Mouse (Mus musculus) mouse trophoblast stem cell (cell line): ENCODE results near the gene Ccr4.
"Not testable (repeated sequence)": the region's sequence is repeated elsewhere in the genome, so short reads cannot be mapped to it uniquely, and the experiment has no call there.

Source experiments
- in situ Hi-C, 2 experiments: fragments of 300-500 bp; cut with MseI, MboI; formaldehyde crosslinking; loops; 2 replicates in 1 of 2; 3 replicates in 1 of 2; pipeline ENCODE4 v1.15.1; 2025

Ccr4 gene

GRCm38 (mm10) chr9:114522501-114522900 is 17.8 kb upstream of the Ccr4 start:
- in situ Hi-C loops: no loop called here

DNA sequence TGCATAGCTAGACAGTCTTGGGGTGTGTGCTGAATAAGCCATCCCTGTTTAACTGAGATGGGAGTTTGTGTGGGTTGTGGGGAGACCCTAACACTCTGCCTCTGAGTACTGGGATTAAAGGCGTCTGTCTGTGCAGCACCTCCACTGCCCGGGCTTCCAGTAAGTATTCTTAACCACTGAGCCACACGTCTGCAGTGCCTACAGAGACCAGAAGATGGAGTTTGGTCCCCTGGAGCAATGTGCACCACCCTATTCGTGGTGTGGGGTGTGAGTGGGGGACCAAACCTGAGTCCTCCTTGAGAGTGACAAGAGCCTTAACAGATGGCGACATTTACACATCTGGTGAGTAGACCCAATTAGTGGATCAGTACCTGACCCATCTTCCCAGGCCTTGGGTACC is 17.3 kb upstream of the Ccr4 start:
- in situ Hi-C loops: no loop called here

- in situ Hi-C loops: not testable (repeated sequence)
Measured at GRCm38 (mm10) chr9:114520529-114520928, 15.8 kb upstream of the Ccr4 start.

- in situ Hi-C loops: no loop called here
Measured at GRCm38 (mm10) chr9:114518812-114519477, 14.2 kb upstream of the Ccr4 start.

DNA sequence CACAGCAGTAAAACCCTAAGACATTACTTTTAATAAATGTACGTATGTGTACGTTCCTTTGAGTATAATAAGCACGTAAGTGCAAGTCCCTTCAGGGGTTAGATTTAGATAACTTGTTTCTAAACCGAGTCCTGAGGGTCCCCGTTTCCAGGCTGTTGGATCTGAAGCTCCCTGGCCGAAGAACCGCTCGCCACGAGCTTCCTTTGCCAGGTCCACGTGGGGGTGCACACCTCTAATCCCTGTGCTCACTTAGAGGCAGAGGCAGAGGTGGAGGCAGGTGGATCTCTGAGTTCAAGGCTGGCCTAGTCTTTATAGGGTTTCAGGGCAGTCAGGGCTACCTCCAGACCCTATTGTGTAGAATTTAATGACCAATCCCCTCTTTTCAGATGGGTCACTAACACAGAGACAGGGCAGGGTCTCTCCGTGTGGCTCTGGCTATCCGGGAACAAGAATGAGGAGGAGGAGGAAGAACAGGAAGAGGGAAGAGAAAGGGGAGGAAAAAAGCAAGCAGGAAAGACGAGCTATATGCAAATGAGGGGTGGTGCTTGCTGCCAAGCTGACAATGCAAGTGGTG is 13.3 kb upstream of the Ccr4 start:
- in situ Hi-C loops: no loop called here

DNA sequence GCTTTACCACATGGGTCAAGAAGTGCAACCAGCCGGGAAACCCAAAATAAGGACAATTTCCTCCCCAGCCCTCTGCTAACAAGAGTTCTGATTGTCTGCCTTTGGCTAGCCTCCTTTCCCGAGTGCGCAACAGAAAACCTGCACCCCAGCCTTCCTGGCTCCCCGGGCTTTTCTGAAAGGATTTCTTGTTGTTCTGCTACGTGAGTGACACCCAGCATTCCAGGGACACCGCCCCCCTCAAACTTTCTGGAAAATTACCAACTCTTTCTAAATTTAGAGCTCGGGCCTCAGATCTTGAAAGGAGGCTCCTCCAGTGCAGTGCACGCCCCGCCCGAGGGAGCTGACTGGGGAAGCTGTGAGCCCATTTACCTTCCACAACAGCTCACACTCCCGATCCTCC is 10.6 kb upstream of the Ccr4 start, which contains the start of gene C130032M10Rik:
TSS of gene C130032M10Rik (plus strand) at position 334 of the 400 bp plus-strand sequence.
- in situ Hi-C loops: no loop called here

DNA sequence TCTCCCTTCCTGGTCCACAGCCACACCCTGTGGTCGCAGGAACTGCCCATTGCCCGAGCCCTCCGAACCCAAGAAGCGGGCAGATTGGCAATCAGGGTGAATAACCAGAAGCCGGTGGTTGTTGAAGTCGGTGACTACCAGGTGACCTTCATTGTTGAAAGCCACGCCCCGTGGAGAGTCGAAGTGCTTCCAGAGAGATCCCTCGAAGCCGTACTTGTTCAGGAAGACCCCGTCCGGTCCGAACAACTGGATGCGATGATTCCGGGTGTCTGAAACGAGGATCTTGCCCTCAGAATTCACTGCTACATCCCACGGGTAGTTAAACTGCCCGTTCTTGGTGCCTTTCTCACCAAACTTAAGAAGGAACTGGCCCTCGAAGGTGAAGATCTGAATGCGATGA is 8.1 kb upstream of the Ccr4 start:
- in situ Hi-C loops: no loop called here

DNA sequence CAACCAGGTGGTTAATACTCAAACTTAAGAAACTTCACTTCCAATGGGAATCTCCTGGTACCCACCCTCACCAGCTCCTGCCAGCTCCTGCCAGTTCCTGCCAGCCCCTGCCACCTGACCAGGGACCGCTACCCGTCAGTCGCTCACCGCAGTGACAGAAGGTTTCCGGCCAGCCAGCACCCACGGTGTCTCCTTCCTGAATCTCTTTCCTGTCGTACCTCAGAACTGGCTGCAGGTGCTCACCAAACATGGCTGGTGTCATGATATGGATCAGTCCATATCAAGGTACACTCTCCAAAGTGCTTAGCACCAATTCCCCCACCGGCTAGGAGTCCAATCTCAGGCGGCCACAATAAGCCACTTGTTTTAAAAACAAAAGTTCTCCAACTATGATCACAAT is 5.1 kb upstream of the Ccr4 start:
- in situ Hi-C loops: no loop called here

DNA sequence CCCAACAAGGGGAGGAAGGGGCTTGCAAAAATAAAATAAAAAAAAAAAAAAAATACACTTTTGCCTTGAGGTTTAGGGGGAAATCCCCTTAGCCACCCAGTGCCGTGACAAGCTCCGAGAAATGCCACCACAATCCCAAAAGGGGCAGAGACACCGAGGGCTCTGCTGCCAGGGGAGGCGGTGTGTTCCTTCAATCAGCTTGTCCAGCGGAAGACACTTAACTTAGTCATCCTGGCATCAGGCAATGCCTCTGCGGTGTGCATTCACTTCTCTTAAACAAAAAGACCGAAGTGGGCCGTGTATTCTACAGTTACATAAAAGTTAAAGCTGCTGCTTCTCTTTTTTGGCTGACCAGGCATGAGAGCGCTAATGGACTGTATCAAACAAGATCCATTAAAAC is 2.7 kb upstream of the Ccr4 start:
- in situ Hi-C loops: no loop called here

DNA sequence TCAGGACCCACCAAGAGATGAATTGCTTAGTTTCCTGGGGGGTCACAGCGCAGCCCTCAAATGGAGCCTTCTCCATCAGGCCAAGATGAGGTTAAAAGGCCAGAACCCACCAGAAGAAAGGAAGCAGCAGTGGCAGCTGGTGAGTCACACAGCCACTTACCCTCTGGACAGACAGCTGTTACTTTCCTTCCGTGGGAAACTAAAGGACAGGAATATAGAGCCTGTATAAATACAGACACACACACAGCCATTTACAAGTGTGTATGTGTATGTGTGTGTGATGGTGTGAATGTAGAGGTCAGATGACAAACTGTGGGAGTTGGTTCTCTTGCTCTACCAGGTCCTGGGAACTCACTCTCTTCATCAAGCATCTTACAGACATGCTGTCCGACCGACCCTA is 1.8 kb upstream of the Ccr4 start:
- in situ Hi-C loops: no loop called here

GRCm38 (mm10) chr9:114502711-114503427 is 1.8 kb downstream of the Ccr4 start:
- in situ Hi-C loops: loop anchor here in 1 of 2 experiments (5.0 kb wide), 1 partner anchor 79 kb away; no protein-coding TSS in a partner anchor

DNA sequence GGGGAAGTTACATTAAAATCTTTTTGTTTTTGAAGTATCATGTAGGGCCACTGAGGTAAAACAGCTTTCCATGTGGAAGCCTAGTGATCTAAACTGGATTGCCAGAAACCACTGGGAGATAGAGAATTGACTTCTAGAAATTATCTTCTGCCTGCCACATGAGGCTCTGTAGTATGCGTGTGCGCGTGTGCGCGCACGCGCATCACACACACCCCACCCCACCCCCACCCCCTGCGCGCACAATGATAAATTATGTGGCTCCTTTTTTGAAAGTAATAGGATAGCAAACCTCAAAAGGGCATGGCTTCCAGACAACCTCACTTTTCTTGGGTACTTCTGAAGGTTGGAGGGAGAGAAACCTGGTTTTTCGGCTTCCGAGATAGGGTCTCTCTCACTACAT is 2.8 kb downstream of the Ccr4 start:
- in situ Hi-C loops: loop anchor here in 1 of 2 experiments (5.0 kb wide), 1 partner anchor 80 kb away; no protein-coding TSS in a partner anchor

DNA sequence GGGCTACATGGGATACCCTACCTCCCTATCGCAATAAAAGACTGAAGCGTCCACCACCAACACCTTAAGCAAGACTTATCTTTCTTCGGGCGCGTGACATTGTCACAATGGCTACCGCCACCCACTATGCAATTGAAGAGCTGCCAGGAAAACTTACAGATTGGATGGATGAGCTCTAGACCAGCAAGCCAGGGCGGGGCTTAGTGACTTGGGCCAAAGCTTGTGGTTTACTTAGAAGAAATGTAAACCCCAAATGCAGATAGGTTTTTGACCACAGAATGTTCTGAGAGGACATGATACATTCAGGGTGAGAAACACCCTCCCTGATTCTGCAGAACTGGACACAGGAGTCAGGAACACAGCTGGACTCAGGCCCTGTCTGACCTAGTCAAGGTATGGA is 3.6 kb downstream of the Ccr4 start:
- in situ Hi-C loops: loop anchor here in 1 of 2 experiments (5.0 kb wide), 1 partner anchor 81 kb away; no protein-coding TSS in a partner anchor

GRCm38 (mm10) chr9:114499783-114500515 is 4.8 kb downstream of the Ccr4 start:
- in situ Hi-C loops: loop anchor here (5.0 kb wide), 2 partner anchors 82 to 83 kb away; no protein-coding TSS in a partner anchor

GRCm38 (mm10) chr9:114498218-114498617 is 6.5 kb downstream of the Ccr4 start:
- in situ Hi-C loops: loop anchor here (5.0 kb wide), 2 partner anchors 81 to 84 kb away; no protein-coding TSS in a partner anchor

DNA sequence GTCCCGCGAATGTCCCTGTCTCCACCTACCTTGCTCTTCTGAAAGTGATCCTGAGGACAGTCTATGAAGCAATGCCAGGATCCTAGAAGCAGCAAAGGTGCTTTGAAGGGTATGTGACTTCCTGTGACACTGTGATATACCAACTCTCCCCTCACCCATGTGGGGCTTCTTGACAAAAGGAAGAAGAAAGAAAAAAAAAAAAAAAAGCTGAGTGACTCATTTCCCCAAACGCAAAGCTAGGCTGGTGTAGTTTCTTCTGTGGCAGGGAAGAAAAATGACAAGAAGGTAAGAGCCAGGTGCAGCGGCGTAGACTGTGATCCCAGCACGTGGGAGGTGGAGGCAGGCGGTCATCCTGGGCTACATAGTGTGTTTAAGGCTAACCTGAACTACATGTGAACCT is 8.2 kb downstream of the Ccr4 start:
- in situ Hi-C loops: loop anchor here (5.0 kb wide), 2 partner anchors 79 to 86 kb away; no protein-coding TSS in a partner anchor

- in situ Hi-C loops: no loop called here
Measured at GRCm38 (mm10) chr9:114487481-114488258, 17.0 kb downstream of the Ccr4 start.

DNA sequence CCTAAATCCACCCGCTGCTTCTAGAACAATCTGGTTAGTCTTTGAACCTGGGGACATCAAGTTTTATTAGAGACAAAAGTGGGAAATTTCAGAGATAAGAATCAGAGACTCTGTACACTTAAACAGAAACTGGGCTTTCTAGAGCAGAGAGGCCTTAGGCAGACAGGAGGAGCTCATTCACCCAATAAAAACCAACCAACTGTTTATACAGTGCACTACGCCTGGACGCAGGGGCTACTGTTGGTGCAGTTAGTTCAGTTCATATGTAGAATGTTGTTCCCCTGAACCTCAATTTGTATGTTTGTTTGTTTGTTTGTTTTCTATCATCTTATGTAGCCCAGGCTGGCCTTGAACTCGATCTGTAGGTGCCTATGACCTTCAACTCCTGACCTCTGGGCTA is 17.9 kb downstream of the Ccr4 start:
- in situ Hi-C loops: no loop called here

DNA sequence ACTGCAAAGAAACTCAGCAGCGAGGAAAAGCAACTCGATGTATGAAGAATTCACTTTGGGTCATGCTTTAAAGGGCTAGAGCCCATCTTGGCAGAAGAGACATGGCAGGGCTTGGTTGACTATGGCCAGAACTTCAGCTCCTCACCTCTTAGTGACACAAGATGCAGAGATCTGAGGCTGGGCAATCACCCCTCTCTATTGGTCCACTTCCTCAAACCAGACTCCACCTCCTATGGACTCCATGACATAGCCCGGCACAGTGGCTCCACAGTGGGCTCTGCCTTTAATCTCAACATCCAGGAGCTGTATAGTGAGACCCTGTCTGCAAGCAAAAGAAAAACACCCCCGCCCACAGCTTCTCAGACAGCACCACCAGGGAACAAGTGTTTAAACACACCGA is 19.9 kb downstream of the Ccr4 start:
- in situ Hi-C loops: no loop called here

GRCm38 (mm10) chr9:114480940-114481339 is 23.8 kb downstream of the Ccr4 start:
- in situ Hi-C loops: no loop called here

GRCm38 (mm10) chr9:114477019-114477418 is 27.7 kb downstream of the Ccr4 start:
- in situ Hi-C loops: no loop called here
